Mouse (Mus musculus): ENCODE measurements around the gene Zfp428. TPM values are rescaled to one million over a fixed set of nuclear protein-coding genes. Genes with fewer than 3 reads are reported as not detected.
A peak's percentile ranks its signal among the peaks of the same experiment; 100 is the strongest.

The Zfp428 gene
- polyA plus RNA-seq, 1 experiment from 2014 or later = 4.2 TPM

DNA sequence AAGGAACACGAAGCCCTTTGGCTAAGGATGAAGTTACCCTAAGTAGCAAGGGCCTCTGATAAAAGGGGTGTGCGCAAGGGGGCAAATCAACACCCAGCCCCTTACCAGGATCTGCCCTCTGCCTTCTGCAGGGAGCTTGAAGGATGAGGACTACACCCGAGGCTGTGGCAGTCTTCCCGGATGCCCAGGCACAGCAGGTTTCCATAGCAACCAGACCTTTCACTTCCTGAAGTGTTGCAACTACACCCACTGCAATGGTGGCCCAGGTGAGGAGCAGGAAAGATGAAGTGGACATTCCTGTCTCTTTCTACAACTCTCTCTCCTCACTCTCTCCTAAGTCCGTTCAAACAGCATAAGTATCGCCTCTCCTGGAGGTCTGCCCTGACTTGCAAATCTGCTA, 34.4 kb upstream of the Zfp428 start:
- 67% methylated on average over 6 of the region's 6 CpGs for WGBS (ENCODE audit: insufficient replicate concordance)

DNA sequence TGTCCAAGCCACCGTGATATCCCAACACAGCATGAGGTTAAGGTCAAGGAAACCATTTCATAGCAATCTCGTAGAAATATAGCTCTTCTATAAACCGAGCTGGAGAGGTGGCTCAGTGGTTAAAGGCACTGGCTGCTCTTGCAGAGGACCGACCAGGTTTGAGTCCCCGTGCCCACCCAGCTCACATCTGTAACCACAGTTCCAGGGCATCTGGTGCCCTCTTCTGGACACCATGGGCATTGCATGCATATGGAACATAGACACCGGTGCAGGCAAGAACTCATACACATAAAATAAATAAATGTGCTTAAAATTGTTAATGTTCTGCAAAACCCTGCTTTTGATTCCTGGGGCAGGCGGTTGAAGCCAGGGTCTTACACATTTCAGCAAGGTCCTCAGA, 33.9 kb upstream of the Zfp428 start:
- H3K36me3 ChIP-seq (replicated peaks) = peaks cover 14% of the 10 kb centered on the region
- no peak overlapping the region for H3K4me3 ChIP-seq (replicated peaks)
- no peak overlapping the region for H3K9ac ChIP-seq
- 67% methylated on average over 7 of the region's 7 CpGs for WGBS (ENCODE audit: insufficient replicate concordance)
- no peaks in the 10 kb centered on the region for H3K4me1 ChIP-seq (replicated peaks)
- no peak overlapping the region for H3K27ac ChIP-seq (replicated peaks)
- no peaks in the 10 kb centered on the region for H3K27me3 ChIP-seq
- no peak overlapping the region for H3K4me2 ChIP-seq
- ATAC-seq (ENCODE audit: insufficient read depth) = no peak
- no peaks in the 10 kb centered on the region for H3K9me3 ChIP-seq (replicated peaks)

More for the DNA sequence above, 34.4 kb upstream of the Zfp428 start:
- H3K9me3 ChIP-seq (replicated peaks) = no peaks in the 10 kb centered on the region
- no peaks in the 10 kb centered on the region for H3K4me1 ChIP-seq (replicated peaks)
- no peak overlapping the region for H3K4me2 ChIP-seq
- H3K27me3 ChIP-seq = no peaks in the 10 kb centered on the region
- no peak for ATAC-seq (ENCODE audit: insufficient read depth)
- H3K9ac ChIP-seq = no peak overlapping the region
- peaks cover 14% of the 10 kb centered on the region for H3K36me3 ChIP-seq (replicated peaks)
- no peak overlapping the region for H3K27ac ChIP-seq (replicated peaks)
- H3K4me3 ChIP-seq (replicated peaks) = no peak overlapping the region

DNA sequence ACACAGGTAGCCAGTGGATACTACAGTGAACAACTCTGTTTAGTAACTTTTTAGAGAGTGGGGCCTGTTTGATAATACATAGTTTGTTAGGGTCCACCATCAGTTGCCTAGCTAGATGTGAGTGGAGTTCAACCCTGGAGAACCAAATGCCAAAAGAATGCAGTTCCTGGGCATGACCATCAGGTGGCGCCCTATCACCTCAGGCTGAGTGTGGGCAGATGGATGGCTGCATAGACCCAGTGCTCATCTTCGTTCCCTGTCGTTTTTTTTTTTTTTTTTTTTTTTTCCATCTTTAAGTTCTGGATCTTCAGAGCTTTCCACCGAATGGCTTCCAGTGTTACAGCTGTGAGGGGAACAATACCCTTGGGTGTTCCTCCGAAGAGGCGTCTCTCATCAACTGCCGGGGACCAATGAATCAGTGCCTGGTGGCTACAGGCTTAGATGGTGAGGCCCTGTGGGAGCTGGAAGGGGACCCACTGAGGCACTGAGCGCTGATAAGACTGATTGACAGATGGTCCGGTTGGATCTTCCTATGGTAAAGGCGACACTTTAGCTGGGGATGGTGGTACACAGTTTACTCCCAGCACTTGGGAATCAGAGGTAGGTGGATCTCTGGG, 32.8 kb upstream of the Zfp428 start:
- H3K9me3 ChIP-seq (replicated peaks) = no peaks in the 10 kb centered on the region
- no peak overlapping the region for H3K4me2 ChIP-seq
- peaks cover 6% of the 10 kb centered on the region for H3K36me3 ChIP-seq (replicated peaks)
- H3K9ac ChIP-seq = no peak overlapping the region
- ATAC-seq (ENCODE audit: insufficient read depth) = no peak
- no peak overlapping the region for H3K4me3 ChIP-seq (replicated peaks)
- H3K27ac ChIP-seq (replicated peaks) = no peak overlapping the region
- H3K27me3 ChIP-seq = peaks cover 7% of the 10 kb centered on the region
- WGBS (ENCODE audit: insufficient replicate concordance) = 49% methylated on average over 10 of the region's 10 CpGs
- no peaks in the 10 kb centered on the region for H3K4me1 ChIP-seq (replicated peaks)

DNA sequence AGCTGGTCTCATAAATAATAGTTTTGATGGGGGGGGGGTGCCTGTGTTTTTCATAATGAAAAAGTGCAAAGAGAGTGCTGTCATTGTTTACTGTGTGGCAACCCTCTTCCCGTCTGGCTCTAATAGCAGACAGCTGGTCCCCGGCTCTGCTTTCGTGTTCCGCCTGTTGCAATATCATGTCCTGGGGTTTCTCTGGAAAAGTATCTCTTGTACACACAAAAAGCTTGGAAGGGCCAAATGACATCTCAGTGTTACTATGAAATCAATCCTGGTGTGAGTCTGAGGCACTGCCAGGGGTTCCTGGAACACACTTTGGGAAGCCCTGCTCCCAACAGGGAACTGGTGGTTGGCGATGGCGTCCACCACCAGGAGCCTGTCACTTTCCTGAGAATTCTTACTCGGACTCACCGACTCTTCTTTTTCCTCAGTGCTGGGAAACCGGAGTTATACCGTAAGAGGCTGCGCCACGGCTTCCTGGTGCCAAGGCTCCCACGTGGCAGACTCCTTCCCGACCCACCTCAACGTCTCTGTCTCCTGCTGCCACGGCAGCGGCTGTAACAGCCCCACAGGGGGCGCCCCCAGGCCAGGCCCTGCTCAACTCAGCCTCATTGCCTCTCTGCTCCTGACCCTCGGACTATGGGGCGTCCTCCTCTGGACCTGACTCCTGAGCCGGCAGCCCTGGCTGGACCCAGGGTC, 31.8 kb upstream of the Zfp428 start:
- H3K9ac ChIP-seq = no peak overlapping the region
- no peak overlapping the region for H3K27ac ChIP-seq (replicated peaks)
- H3K4me1 ChIP-seq (replicated peaks) = no peaks in the 10 kb centered on the region
- no peak for ATAC-seq (ENCODE audit: insufficient read depth)
- no peak overlapping the region for H3K4me2 ChIP-seq
- no peaks in the 10 kb centered on the region for H3K9me3 ChIP-seq (replicated peaks)
- no peak overlapping the region for H3K4me3 ChIP-seq (replicated peaks)
- H3K27me3 ChIP-seq = peaks cover 17% of the 10 kb centered on the region
- 0 out of 2 replicates have a peak, but pooled peaks cover 2% of the 10 kb centered on the region for H3K36me3 ChIP-seq (replicated peaks)
- 63% methylated on average over 21 of the region's 21 CpGs for WGBS (ENCODE audit: insufficient replicate concordance)

DNA sequence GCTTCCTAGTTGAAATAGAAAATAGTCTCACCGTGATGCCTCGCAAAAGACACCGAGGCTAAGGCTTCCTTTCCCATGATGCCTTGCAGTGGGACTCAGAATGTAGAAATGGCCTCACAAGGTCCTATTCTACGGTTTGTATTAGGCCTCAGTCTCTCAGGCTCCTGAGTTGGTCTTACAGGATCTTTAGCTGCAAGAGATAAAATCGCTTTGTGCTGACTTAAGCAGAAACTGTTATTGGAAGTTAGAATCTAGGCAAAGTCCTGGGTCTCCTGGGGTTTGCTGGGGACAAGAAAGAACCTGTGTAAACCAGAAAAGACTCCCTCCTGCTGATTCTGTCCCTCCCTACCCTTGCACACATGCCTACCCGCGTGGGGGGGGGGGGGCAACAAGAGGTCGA, 30.5 kb upstream of the Zfp428 start:
- Histone ChIP-seq H3K4me3 (replicated peaks) (no peak overlapping the region), H3K4me1 (replicated peaks) (peaks cover 4% of the 10 kb centered on the region; the same call in 1 of the 2 replicates), H3K9ac (no peak overlapping the region), H3K27ac (replicated peaks) (no peak overlapping the region), H3K4me2 (no peak overlapping the region), H3K9me3 (replicated peaks) (no peaks in the 10 kb centered on the region), H3K27me3 (peaks cover 30% of the 10 kb centered on the region), H3K36me3 (replicated peaks) (0 out of 2 replicates have a peak, but pooled peaks cover 2% of the 10 kb centered on the region)
- WGBS (ENCODE audit: insufficient replicate concordance) = 71% methylated on average over 8 of the region's 8 CpGs
- ATAC-seq (ENCODE audit: insufficient read depth) = no peak

DNA sequence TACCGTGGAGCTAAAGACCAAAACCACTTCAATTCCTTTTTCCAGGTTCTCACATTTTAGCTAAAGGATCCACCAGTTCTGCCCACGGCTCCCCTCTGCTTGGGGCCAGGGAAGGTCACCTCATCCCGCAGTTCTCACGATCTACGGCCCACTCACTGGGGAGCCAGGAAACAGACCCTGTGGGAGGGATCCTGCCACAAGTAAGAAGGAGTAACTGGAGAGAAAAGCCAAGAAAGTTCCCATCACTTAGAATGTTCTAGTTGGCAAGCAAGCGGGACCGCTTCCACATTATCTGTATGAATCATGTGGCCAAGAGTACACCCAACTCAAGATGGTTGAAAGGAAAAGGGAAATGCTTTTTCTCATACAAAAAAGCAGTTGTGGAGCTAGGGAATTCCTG, 29.9 kb upstream of the Zfp428 start:
- no peak overlapping the region for H3K4me2 ChIP-seq
- H3K4me3 ChIP-seq (replicated peaks) = no peak overlapping the region
- H3K27me3 ChIP-seq = peaks cover 36% of the 10 kb centered on the region
- no peak overlapping the region for H3K27ac ChIP-seq (replicated peaks)
- H3K9ac ChIP-seq = no peak overlapping the region
- H3K36me3 ChIP-seq (replicated peaks) = 0 out of 2 replicates have a peak, but pooled peaks cover 2% of the 10 kb centered on the region
- ATAC-seq (ENCODE audit: insufficient read depth) = no peak
- H3K4me1 ChIP-seq (replicated peaks) = peaks cover 9% of the 10 kb centered on the region
- no peaks in the 10 kb centered on the region for H3K9me3 ChIP-seq (replicated peaks)
- 77% methylated on average over 7 of the region's 7 CpGs for WGBS (ENCODE audit: insufficient replicate concordance)

DNA sequence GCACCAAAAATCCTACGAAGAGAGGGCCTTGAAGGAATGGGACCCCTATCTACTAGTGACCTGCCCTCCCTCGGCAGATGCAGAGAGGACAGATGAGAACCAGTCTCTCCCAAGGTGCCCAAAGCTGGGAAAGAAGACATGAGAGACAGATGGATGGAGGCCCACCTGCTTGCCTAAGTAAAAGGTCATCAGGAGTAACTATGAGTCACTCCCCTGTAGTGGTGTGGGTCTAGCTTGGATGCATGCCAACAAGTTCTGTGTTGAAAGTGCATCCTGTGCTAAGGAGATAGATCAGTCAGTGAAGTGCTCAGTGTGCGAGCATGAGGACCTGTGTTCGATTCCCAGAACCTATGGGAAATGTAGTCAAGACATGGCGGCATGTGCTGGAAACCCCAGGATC, 27.9 kb upstream of the Zfp428 start:
- ATAC-seq (ENCODE audit: insufficient read depth) = no peak
- no peak overlapping the region for H3K4me3 ChIP-seq (replicated peaks)

DNA sequence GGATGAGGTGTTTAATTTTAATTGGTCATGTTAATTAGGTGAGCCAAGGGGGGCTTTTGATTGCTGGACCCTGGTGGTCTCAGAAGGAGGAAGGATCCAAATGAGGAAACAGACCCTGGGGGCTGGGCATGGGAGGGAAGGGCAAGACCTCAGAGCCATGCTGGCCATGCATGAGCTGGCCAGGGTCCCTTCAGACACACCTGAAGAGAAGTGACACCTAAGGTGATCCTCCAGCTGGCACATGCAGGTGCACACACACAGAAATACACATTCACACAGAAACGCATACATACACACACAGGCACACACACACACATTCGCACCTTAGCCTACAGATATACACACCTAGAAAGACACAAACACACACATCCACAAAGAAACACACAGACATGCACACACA, 27.1 kb upstream of the Zfp428 start:
- Histone ChIP-seq H3K27ac (replicated peaks) (no peak overlapping the region), H3K36me3 (replicated peaks) (no peaks in the 10 kb centered on the region), H3K4me1 (replicated peaks) (peaks cover 13% of the 10 kb centered on the region), H3K4me2 (no peak overlapping the region), H3K27me3 (peaks cover 64% of the 10 kb centered on the region), H3K9me3 (replicated peaks) (no peaks in the 10 kb centered on the region), H3K9ac (no peak overlapping the region), H3K4me3 (replicated peaks) (no peak overlapping the region)
- 63% methylated on average over 2 of the region's 2 CpGs for WGBS (ENCODE audit: insufficient replicate concordance)
- ATAC-seq (ENCODE audit: insufficient read depth) = no peak

More for the DNA sequence above, 27.9 kb upstream of the Zfp428 start:
- peaks cover 56% of the 10 kb centered on the region for H3K27me3 ChIP-seq
- 65% methylated on average over 5 of the region's 5 CpGs for WGBS (ENCODE audit: insufficient replicate concordance)
- H3K36me3 ChIP-seq (replicated peaks) = no peaks in the 10 kb centered on the region
- no peaks in the 10 kb centered on the region for H3K9me3 ChIP-seq (replicated peaks)
- no peak overlapping the region for H3K4me2 ChIP-seq
- peaks cover 13% of the 10 kb centered on the region for H3K4me1 ChIP-seq (replicated peaks)
- H3K9ac ChIP-seq = no peak overlapping the region
- H3K27ac ChIP-seq (replicated peaks) = no peak overlapping the region

DNA sequence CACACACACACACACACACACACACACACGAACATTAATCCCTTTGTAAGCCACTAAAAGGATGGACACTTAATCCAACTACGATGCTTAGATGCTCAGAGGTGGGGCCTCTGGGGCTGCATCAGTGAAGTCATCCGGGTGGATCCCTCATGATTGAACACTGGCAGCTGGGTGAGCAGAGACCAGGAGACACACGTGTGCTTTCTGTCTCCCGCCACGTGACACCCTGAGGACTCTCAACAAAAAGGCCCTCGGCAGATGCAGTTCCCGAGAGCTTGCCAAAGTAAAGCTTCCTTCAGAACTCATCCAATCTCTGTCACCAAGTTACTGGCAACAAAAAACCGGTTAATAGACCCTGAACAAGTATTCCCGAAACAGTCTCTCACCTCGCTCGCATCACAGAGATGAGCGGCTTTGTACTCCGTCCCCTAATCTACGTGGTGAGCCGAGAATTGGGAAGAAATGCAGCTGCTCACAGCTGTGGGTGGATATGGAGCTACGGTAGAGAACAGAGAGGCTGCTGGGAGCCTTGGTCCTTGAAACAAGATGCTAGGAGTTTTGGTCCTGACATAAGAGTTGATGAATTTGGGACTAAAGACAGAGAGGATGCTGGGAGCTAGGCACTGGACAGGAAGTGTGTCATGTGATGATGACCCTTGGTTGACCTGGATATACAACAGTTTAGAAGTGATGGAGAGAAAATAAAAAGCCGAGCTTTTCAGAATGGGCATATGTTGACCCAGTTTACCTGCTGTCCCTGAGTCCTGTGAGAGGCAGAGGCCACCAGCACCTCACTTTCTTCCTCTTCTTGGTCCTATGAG, 26.5 kb upstream of the Zfp428 start:
- no peak overlapping the region for H3K4me2 ChIP-seq
- H3K9me3 ChIP-seq (replicated peaks) = no peaks in the 10 kb centered on the region
- H3K9ac ChIP-seq = no peak overlapping the region
- no peak for ATAC-seq (ENCODE audit: insufficient read depth)
- peaks cover 13% of the 10 kb centered on the region for H3K4me1 ChIP-seq (replicated peaks)
- H3K27me3 ChIP-seq = peaks cover 70% of the 10 kb centered on the region
- no peaks in the 10 kb centered on the region for H3K36me3 ChIP-seq (replicated peaks)
- H3K27ac ChIP-seq (replicated peaks) = no peak overlapping the region
- WGBS (ENCODE audit: insufficient replicate concordance) = 53% methylated on average over 18 of the region's 18 CpGs
- no peak overlapping the region for H3K4me3 ChIP-seq (replicated peaks)

DNA sequence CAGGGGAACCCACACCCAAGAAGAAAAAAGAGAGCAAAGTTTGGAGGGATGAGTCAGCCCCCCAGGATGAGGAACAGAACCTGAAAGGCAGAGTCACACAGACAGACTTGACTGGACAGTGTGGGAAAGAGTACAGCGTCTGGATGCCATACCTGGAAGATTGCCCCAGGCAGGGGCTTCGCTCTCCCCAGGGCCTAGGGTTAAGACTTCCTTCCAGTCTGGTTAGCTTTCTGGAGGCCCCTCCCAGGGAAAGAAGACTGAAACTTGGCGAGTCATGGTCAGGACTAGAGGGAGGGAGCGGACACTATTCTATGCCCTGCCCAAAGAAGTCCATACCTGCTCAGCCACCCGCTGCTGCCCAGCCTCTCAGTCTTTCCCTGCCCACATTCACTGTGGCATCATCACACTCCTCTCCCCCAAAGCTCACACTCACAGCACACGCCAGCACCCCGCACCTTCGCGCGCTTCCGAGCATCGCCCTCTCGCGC, 25.8 kb upstream of the Zfp428 start:
- Histone ChIP-seq H3K4me1 (replicated peaks) (peaks cover 13% of the 10 kb centered on the region), H3K27ac (replicated peaks) (no peak overlapping the region), H3K27me3 (peaks cover 76% of the 10 kb centered on the region), H3K9ac (no peak overlapping the region), H3K9me3 (replicated peaks) (no peaks in the 10 kb centered on the region), H3K4me3 (replicated peaks) (0 out of 2 replicates have a peak overlapping the region, but pooled peaks have one; percentile 52), H3K4me2 (peak overlapping the region; percentile 78), H3K36me3 (replicated peaks) (no peaks in the 10 kb centered on the region)
- 11% methylated on average over 14 of the region's 14 CpGs for WGBS (ENCODE audit: insufficient replicate concordance)
- ATAC-seq (ENCODE audit: insufficient read depth) = no peak
